ENCODE assay signal across 16 mouse cellular contexts in genomic region chr1:84912571-84912970, GRCm38 (mm10).
"Had no signal": no experiment of that assay in that cellular context is flagged by ENCODE, and none has a peak within 500 bp of the region (broad histone marks: within the 10 kb centered on the region; RNA-seq: fewer than 3 reads in every experiment).

No protein-coding gene starts in this region.

- DNase-seq: heart, postnatal 10 days; heart, postnatal 14 days; heart, postnatal 36 days; heart, postnatal 4 days; kidney, adult 11 months; kidney, adult 18-20 months; kidney, adult 2 months; kidney, adult 8-10 months; kidney, adult 9 months; kidney, postnatal 10 days; kidney, postnatal 14 days; kidney, postnatal 25 days; kidney, postnatal 36 days; kidney, postnatal 4 days; layer of hippocampus, adult 9-11 months; layer of hippocampus, postnatal 36 days had no signal
